In the genomic region with DNA sequence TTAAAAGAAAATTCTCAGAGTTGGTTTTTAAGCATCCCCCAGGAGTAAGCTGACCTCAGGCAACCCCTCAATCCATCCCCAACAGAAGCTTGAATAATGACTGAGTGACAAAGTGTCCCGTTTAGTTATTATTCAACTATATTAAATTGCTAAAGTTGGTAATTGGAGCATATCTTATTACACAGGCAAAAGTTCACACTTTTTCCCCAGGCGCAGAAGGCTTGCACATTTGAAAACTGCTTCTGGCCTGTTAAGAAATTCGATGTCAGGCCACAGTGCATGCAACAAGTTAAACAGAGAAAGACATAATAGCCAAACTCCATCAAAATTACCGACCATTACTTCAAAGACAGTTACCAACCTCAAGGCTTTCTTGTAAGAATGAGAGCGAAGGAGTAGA, we compare ENCODE assay signal across 17 mouse cellular contexts.
"Had no signal": no experiment of that assay in that cellular context is flagged by ENCODE, and none has a peak within 500 bp of the region (broad histone marks: within the 10 kb centered on the region; RNA-seq: fewer than 3 reads in every experiment).

No protein-coding gene starts in this region.

- H3K9me3 ChIP-seq: lung, embryonic 15.5 days; midbrain, embryonic 13.5 days; midbrain, embryonic 15.5 days; neural tube, embryonic 12.5 days; stomach, embryonic 15.5 days had no signal

- H3K4me3 ChIP-seq: lung, embryonic 15.5 days; megakaryocyte, embryonic 14.5 days; midbrain, embryonic 13.5 days; midbrain, embryonic 15.5 days; neural tube, embryonic 12.5 days; stomach, embryonic 15.5 days had no signal

- ATAC-seq: lung, postnatal 0 days; midbrain, embryonic 13.5 days; midbrain, embryonic 15.5 days had no signal

- H3K4me1 ChIP-seq: lung, embryonic 15.5 days; midbrain, embryonic 13.5 days; midbrain, embryonic 15.5 days; neural tube, embryonic 12.5 days; stomach, embryonic 15.5 days had no signal

- H3K36me3 ChIP-seq: lung, embryonic 15.5 days; midbrain, embryonic 13.5 days; midbrain, embryonic 15.5 days; neural tube, embryonic 12.5 days; stomach, embryonic 15.5 days had no signal

- DNase-seq: lung, adult 2 months; lung, postnatal 14 days; lung, postnatal 36 days; right cerebral cortex, postnatal 14 days; thymus, adult 2 months; thymus, postnatal 25 days; thymus, postnatal 4 days had no signal

- H3K4me2 ChIP-seq: lung, embryonic 15.5 days; midbrain, embryonic 11.5 days; midbrain, embryonic 13.5 days; midbrain, embryonic 15.5 days; neural tube, embryonic 12.5 days; stomach, embryonic 15.5 days had no signal

- H3K9ac ChIP-seq: lung, embryonic 15.5 days; midbrain, embryonic 13.5 days; midbrain, embryonic 15.5 days; neural tube, embryonic 12.5 days; stomach, embryonic 15.5 days had no signal

- H3K27ac ChIP-seq: lung, embryonic 15.5 days; macrophage; midbrain, embryonic 13.5 days; midbrain, embryonic 15.5 days; neural tube, embryonic 12.5 days; stomach, embryonic 15.5 days; stomach, postnatal 0 days had no signal

- H3K27me3 ChIP-seq: lung, embryonic 15.5 days; megakaryocyte, embryonic 14.5 days; midbrain, embryonic 13.5 days; midbrain, embryonic 15.5 days; neural tube, embryonic 12.5 days; stomach, embryonic 15.5 days had no signal
